Mouse (Mus musculus) neural tube, embryonic 14.5 days (tissue): ENCODE measurements around the gene Klhl6. TPM values are rescaled to one million over a fixed set of nuclear protein-coding genes. Genes with fewer than 3 reads are reported as not detected.

Source experiments
- ATAC-seq: fragments of 200-750 bp; cut with Nextera tagmentation; 2 replicates; pipeline ENCODE4 v1.8.0; 2017; ENCODE audit warnings: low read depth, mild to moderate bottlenecking, moderate TSS enrichment, moderate library complexity
- H3K27ac ChIP-seq: fragments of 300-500 bp; sonication (generic); 2 replicates; pipeline ENCODE4 v1.5.1; 2014; ENCODE audit warnings: low read depth, mild to moderate bottlenecking, control low read depth, low read length, moderate library complexity, mixed read lengths
- H3K27me3 ChIP-seq: fragments of 300-500 bp; sonication (generic); 2 replicates; pipeline ENCODE4 v1.6.1; 2014; ENCODE audit warnings: low read length; ENCODE audit not compliant: control insufficient read depth, insufficient read depth
- H3K36me3 ChIP-seq: fragments of 300-500 bp; sonication (generic); 2 replicates; pipeline ENCODE4 v1.6.1; 2014; ENCODE audit warnings: low read length, mixed read lengths; ENCODE audit not compliant: control insufficient read depth, insufficient read depth
- H3K4me1 ChIP-seq: fragments of 300-500 bp; sonication (generic); 2 replicates; pipeline ENCODE4 v1.6.1; 2014; ENCODE audit warnings: low read length; ENCODE audit not compliant: control insufficient read depth, insufficient read depth
- H3K4me2 ChIP-seq: fragments of 300-500 bp; sonication (generic); 2 replicates; pipeline ENCODE4 v1.6.1; 2014; ENCODE audit warnings: mild to moderate bottlenecking, low read depth, low read length, control low read depth
- H3K4me3 ChIP-seq: fragments of 300-500 bp; sonication (generic); 2 replicates; pipeline ENCODE4 v1.5.1; 2014; ENCODE audit warnings: low read depth, low read length, control low read depth, mixed read lengths
- H3K9ac ChIP-seq: fragments of 300-500 bp; sonication (generic); replicated peaks from 2 replicates; pipeline ENCODE4 v1.6.1; 2014; ENCODE audit warnings: low read depth, mild to moderate bottlenecking, control low read depth, low read length, mixed read lengths
- H3K9me3 ChIP-seq: fragments of 300-500 bp; sonication (generic); 2 replicates; pipeline ENCODE4 v1.6.1; 2016; ENCODE audit warnings: low read length; ENCODE audit not compliant: control insufficient read depth
- WGBS: fragments of 180-500 bp; shearing (Covaris S2); extraction: QIAGEN DNeasy Blood & Tissue Kit; methylation state at CpG from one replicate; pipeline ENCODE4 v1.1.7; 2014; 5-methylcytosine and 5-hydroxymethylcytosine counted together
- polyA plus RNA-seq: library from polyadenylated mRNA; unstranded; fragments of >200 nt; fragmentation: Nextera tagmentation; extraction: Ambion mirVana; gene quantifications from 2 replicates; pipeline ENCODE4 v1.2.1, GENCODE M21; 2014

Klhl6 gene
- polyA plus RNA-seq, 1 experiment from 2014 or later: 2.2 TPM

DNA sequence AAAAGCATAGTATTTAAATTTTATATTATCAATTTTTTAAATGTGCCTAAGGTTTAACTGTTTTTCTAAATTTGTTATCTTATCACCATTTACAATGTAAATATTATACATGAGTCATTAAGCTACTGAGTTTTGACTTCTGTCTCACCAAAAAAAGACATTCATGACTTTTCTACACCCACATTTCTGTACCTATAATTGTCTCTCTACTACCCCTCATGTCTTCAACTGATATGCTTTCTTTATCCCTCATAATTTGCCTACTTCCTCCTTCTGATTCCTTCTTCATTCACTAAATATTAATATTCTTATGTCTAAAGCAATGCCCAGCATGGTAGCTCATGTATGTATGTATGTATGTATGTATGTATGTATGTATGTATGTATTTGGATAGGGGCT, 13.0 kb upstream of the Klhl6 start:
- no peaks in the 10 kb centered on the region for H3K36me3 ChIP-seq
- H3K4me2 ChIP-seq: no peak overlapping the region
- no peaks in the 10 kb centered on the region for H3K27me3 ChIP-seq
- H3K4me1 ChIP-seq: no peaks in the 10 kb centered on the region
- no peak overlapping the region for H3K9ac ChIP-seq
- ATAC-seq: no peak
- H3K27ac ChIP-seq: no peak overlapping the region
- no peak overlapping the region for H3K4me3 ChIP-seq
- H3K9me3 ChIP-seq: no peaks in the 10 kb centered on the region

DNA sequence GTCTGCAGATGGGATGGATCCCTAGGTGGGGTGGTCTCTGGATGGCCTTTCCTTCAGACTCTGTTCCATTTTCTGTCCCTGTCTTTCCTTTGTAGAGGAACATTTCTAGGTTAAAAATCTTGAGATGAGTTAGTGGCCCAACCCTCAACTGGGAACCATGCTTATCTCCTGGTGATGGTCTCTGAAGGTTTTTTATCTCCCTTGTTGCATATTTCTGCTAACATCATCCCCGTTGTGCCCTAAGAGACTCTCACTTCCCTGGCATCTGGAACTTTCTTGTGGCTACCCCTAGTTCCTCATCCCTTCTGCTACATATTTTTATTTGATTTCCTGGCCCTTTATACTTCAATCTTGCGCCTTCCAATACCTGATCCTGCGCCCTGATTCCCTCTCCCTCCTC, 10.4 kb upstream of the Klhl6 start:
- no peak overlapping the region for H3K27ac ChIP-seq

GRCm38 (mm10) chr16:19990536-19990935, 7.7 kb upstream of the Klhl6 start:
- H3K4me3 ChIP-seq: no peak overlapping the region
- H3K36me3 ChIP-seq: no peaks in the 10 kb centered on the region
- no peaks in the 10 kb centered on the region for H3K27me3 ChIP-seq
- ATAC-seq: no peak
- H3K4me2 ChIP-seq: no peak overlapping the region
- peaks cover 3% of the 10 kb centered on the region; the same call in 1 of the 2 replicates for H3K9me3 ChIP-seq
- H3K27ac ChIP-seq: no peak overlapping the region
- H3K9ac ChIP-seq: no peak overlapping the region
- H3K4me1 ChIP-seq: no peaks in the 10 kb centered on the region

More for the DNA sequence above, 10.4 kb upstream of the Klhl6 start:
- H3K4me1 ChIP-seq: no peaks in the 10 kb centered on the region
- H3K4me3 ChIP-seq: no peak overlapping the region
- no peaks in the 10 kb centered on the region for H3K36me3 ChIP-seq
- WGBS: 94% methylated on average over 3 of the region's 3 CpGs
- no peak overlapping the region for H3K9ac ChIP-seq
- no peak overlapping the region for H3K4me2 ChIP-seq
- peaks cover 3% of the 10 kb centered on the region; the same call in 1 of the 2 replicates for H3K9me3 ChIP-seq
- no peak for ATAC-seq
- H3K27me3 ChIP-seq: no peaks in the 10 kb centered on the region

DNA sequence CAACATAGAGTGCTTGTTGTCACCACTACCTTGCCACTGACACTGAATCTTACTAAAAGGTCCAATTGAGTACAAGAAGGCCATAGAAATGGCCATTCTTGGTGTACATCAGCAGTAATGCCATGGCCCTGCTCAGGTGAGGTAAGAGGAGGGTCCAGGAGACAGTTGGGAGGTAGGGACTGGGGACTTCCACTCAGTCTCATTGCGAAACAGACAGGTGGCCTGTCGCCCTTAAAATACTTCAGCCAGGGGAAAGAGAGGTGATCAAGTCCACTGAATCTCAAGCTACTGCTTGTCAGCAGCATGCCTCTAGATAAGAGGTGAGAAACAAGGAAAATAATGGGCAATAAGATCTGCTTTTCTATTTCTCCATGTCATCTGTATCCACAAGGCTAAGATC, 4.8 kb upstream of the Klhl6 start:
- H3K9me3 ChIP-seq: peaks cover 3% of the 10 kb centered on the region; the same call in 1 of the 2 replicates
- ATAC-seq: no peak
- H3K27me3 ChIP-seq: no peaks in the 10 kb centered on the region
- no peak overlapping the region for H3K4me3 ChIP-seq
- no peaks in the 10 kb centered on the region for H3K36me3 ChIP-seq
- 75% methylated on average over 2 of the region's 2 CpGs for WGBS
- H3K4me1 ChIP-seq: no peaks in the 10 kb centered on the region
- no peak overlapping the region for H3K4me2 ChIP-seq
- H3K27ac ChIP-seq: no peak overlapping the region
- no peak overlapping the region for H3K9ac ChIP-seq

DNA sequence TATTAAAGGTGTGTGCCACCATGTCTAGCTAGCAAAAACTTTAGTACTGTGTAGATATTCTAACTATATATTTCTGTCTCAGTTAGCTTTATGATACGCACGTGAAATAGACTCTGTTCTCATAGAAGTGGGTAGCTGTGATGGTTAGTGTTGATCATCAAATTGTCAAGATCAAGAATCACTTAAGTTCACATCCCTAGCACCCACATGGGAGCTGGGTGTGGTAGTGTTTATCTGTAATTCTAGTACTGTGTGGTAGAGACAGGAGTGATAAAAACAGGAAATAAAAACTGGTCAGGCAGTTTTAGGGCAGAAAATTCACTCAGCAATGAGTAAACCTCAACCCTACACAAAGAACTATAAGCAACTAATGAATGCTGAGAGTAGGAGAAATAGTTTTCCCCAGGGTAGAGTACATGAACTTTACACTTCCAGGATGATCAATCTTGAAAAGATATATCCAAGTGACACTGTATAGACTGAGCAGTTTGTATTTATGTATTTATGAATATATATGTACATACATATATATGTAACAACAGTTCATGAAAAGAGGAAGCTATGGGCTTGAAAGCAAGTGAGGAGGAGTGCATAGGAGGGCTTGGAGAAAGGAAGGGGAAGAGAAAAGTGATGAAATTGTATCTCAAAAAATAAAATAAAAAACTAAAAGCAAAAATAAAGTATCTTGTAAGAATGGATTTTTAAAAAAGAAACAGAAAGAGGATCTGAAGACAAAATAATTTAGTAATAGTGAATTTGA, 2.2 kb upstream of the Klhl6 start:
- Histone ChIP-seq H3K4me2 (no peak overlapping the region), H3K9me3 (peaks cover 3% of the 10 kb centered on the region; the same call in 1 of the 2 replicates), H3K4me1 (no peaks in the 10 kb centered on the region), H3K27me3 (no peaks in the 10 kb centered on the region), H3K36me3 (no peaks in the 10 kb centered on the region), H3K27ac (no peak overlapping the region), H3K4me3 (no peak overlapping the region), H3K9ac (no peak overlapping the region)
- no peak for ATAC-seq
- 84% methylated on average over 2 of the region's 2 CpGs for WGBS

DNA sequence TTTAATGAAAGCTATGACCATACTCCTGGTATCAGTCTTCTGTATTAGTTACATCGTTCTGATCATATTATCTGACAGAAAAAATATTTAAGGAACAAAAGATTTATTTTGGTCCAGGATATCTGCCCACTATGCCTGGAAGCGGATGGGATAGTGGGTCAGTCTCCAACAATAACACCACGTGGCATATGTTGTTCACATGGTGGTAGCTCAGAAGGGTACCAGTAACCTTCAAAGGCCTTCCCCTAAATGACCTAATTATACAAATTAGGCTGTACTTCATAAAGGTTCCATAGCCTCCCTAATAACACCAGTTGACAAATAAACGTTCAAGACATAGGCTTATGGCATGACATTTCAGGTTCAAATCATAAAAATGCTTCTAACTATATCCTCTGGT, 722 bp upstream of the Klhl6 start:
- WGBS: 81% methylated on average over 4 of the region's 4 CpGs
- no peaks in the 10 kb centered on the region for H3K9me3 ChIP-seq
- ATAC-seq: no peak
- H3K9ac ChIP-seq: no peak overlapping the region
- no peaks in the 10 kb centered on the region for H3K27me3 ChIP-seq
- H3K4me2 ChIP-seq: no peak overlapping the region
- no peak overlapping the region for H3K4me3 ChIP-seq
- no peaks in the 10 kb centered on the region for H3K4me1 ChIP-seq
- no peaks in the 10 kb centered on the region for H3K36me3 ChIP-seq
- no peak overlapping the region for H3K27ac ChIP-seq

DNA sequence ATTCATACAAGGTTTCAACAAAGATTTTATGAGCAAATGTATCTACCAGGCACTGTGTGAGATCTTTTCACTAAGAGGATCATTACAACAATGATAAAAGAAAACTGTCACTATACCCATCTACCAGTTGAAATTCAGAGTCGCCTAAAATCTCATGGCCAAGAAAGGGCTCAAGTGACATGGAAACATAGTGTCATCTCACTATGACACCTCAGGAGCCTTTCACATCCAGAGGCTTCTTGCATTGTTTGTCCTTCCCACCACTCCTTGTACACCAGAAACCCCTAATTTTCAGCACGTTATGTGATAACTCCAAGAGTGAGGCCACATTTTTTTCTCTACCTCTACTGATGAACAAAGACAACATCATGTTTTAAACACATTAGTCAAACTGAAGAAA, 1.2 kb downstream of the Klhl6 start:
- Histone ChIP-seq H3K36me3 (no peaks in the 10 kb centered on the region), H3K9ac (no peak overlapping the region), H3K4me2 (no peak overlapping the region), H3K27ac (no peak overlapping the region), H3K4me3 (no peak overlapping the region), H3K4me1 (no peaks in the 10 kb centered on the region), H3K27me3 (no peaks in the 10 kb centered on the region), H3K9me3 (no peaks in the 10 kb centered on the region)
- ATAC-seq: no peak
- WGBS: 88% methylated on average over 2 of the region's 2 CpGs

GRCm38 (mm10) chr16:19981006-19981405, 1.8 kb downstream of the Klhl6 start:
- Histone ChIP-seq H3K4me2 (no peak overlapping the region), H3K36me3 (no peaks in the 10 kb centered on the region), H3K27ac (no peak overlapping the region), H3K9me3 (no peaks in the 10 kb centered on the region), H3K4me1 (no peaks in the 10 kb centered on the region), H3K9ac (no peak overlapping the region), H3K4me3 (no peak overlapping the region), H3K27me3 (no peaks in the 10 kb centered on the region)
- WGBS: 90% methylated on average over 3 of the region's 3 CpGs
- ATAC-seq: no peak

DNA sequence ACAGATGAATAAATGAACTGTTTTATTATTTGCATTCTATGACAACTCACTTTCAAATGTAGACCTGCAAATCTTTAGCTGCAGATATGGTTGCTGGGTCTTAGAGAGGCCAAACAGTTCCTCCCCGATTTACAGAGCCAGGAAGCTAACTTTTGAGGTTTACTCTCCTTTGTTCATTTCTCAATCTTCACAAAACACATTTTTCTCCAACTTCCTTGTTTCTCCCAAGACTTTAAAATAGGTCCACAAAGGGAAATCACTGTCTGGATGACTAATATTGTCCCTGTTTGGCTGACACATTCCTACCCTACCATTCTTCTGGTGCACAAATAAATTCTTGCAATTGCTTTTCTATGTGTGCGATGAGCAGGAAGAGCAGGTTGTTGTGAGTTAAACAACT, 3.1 kb downstream of the Klhl6 start:
- ATAC-seq: no peak
- no peaks in the 10 kb centered on the region for H3K27me3 ChIP-seq
- H3K36me3 ChIP-seq: no peaks in the 10 kb centered on the region
- no peaks in the 10 kb centered on the region for H3K4me1 ChIP-seq
- H3K9ac ChIP-seq: no peak overlapping the region
- no peak overlapping the region for H3K4me3 ChIP-seq
- no peak overlapping the region for H3K4me2 ChIP-seq
- 79% methylated on average over 2 of the region's 2 CpGs for WGBS
- no peaks in the 10 kb centered on the region for H3K9me3 ChIP-seq
- no peak overlapping the region for H3K27ac ChIP-seq
